Mouse (Mus musculus): ENCODE data around the gene Spon2. TPM values are rescaled to one million over a fixed set of nuclear protein-coding genes. Genes with fewer than 3 reads are reported as not detected.
A peak's percentile ranks its signal among the peaks of the same experiment; 100 is the strongest.

Spon2 gene
- total RNA-seq, 2 experiments from 2014 or later = 3.5 to 12.3 TPM

- peak; percentile 52 for DNase-seq
- intact Hi-C loops (cut with DNase I; ENCODE audit: low total_unique reads) = no loop called here
Measured at GRCm38 (mm10) chr5:33220350-33221044, 2.2 kb upstream of the Spon2 start.

GRCm38 (mm10) chr5:33219831-33220230 is 1.6 kb upstream of the Spon2 start:
- intact Hi-C loops (cut with DNase I; ENCODE audit: low total_unique reads) = no loop called here
- DNase-seq = no peak

- peak; percentile 1 for DNase-seq
- intact Hi-C loops (cut with DNase I; ENCODE audit: low total_unique reads) = no loop called here
Measured at GRCm38 (mm10) chr5:33218746-33219449, 643 bp upstream of the Spon2 start.

GRCm38 (mm10) chr5:33217663-33218062 is 592 bp downstream of the Spon2 start:
- DNase-seq = no peak
- intact Hi-C loops (cut with DNase I; ENCODE audit: low total_unique reads) = no loop called here

- intact Hi-C loops (cut with DNase I; ENCODE audit: low total_unique reads) = no loop called here
- no peak for DNase-seq
Measured at GRCm38 (mm10) chr5:33214723-33215122, 3.5 kb downstream of the Spon2 start.

GRCm38 (mm10) chr5:33211254-33211653 is 7.0 kb downstream of the Spon2 start:
- DNase-seq = no peak
- intact Hi-C loops (cut with DNase I; ENCODE audit: low total_unique reads) = no loop called here

- DNase-seq = no peak
- intact Hi-C loops (cut with DNase I; ENCODE audit: low total_unique reads) = no loop called here
Measured at GRCm38 (mm10) chr5:33210515-33210914, 7.7 kb downstream of the Spon2 start.

GRCm38 (mm10) chr5:33208533-33209245 is 9.6 kb downstream of the Spon2 start:
- intact Hi-C loops (cut with DNase I; ENCODE audit: low total_unique reads) = loop anchor here (10.0 kb wide), 1 partner anchor 176 kb away; no protein-coding TSS in a partner anchor
- no peak for DNase-seq

GRCm38 (mm10) chr5:33207136-33207535 is 11.1 kb downstream of the Spon2 start:
- intact Hi-C loops (cut with DNase I; ENCODE audit: low total_unique reads) = loop anchor here (10.0 kb wide), 1 partner anchor 178 kb away; no protein-coding TSS in a partner anchor
- DNase-seq = no peak

- intact Hi-C loops (cut with DNase I; ENCODE audit: low total_unique reads) = loop anchor here (10.0 kb wide), 1 partner anchor 178 kb away; no protein-coding TSS in a partner anchor
- no peak for DNase-seq
Measured at GRCm38 (mm10) chr5:33206328-33206727, 11.9 kb downstream of the Spon2 start.

- no peak for DNase-seq
- intact Hi-C loops (cut with DNase I; ENCODE audit: low total_unique reads) = loop anchor here (5.0 to 10.0 kb wide), 2 partner anchors 43 to 181 kb away; no protein-coding TSS in a partner anchor
Measured at GRCm38 (mm10) chr5:33204284-33204683, 14.0 kb downstream of the Spon2 start.

- peak; percentile 81 for DNase-seq
- intact Hi-C loops (cut with DNase I; ENCODE audit: low total_unique reads) = loop anchor here (5.0 to 10.0 kb wide), 2 partner anchors 44 to 181 kb away; no protein-coding TSS in a partner anchor
Measured at GRCm38 (mm10) chr5:33203691-33204242, 14.5 kb downstream of the Spon2 start.

GRCm38 (mm10) chr5:33203171-33203565 is 15.1 kb downstream of the Spon2 start:
- intact Hi-C loops (cut with DNase I; ENCODE audit: low total_unique reads) = loop anchor here (5.0 to 10.0 kb wide), 2 partner anchors 44 to 182 kb away; no protein-coding TSS in a partner anchor
- DNase-seq = no peak

GRCm38 (mm10) chr5:33202516-33203170 is 15.6 kb downstream of the Spon2 start:
- intact Hi-C loops (cut with DNase I; ENCODE audit: low total_unique reads) = loop anchor here (5.0 to 10.0 kb wide), 2 partner anchors 45 to 182 kb away; no protein-coding TSS in a partner anchor
- no peak for DNase-seq

GRCm38 (mm10) chr5:33201697-33202096 is 16.6 kb downstream of the Spon2 start:
- intact Hi-C loops (cut with DNase I; ENCODE audit: low total_unique reads) = loop anchor here (5.0 to 10.0 kb wide), 2 partner anchors 46 to 183 kb away; no protein-coding TSS in a partner anchor
- DNase-seq = no peak

GRCm38 (mm10) chr5:33200071-33200470 is 18.2 kb downstream of the Spon2 start:
- no peak for DNase-seq
- intact Hi-C loops (cut with DNase I; ENCODE audit: low total_unique reads) = loop anchor here (5.0 to 10.0 kb wide), 2 partner anchors 47 to 185 kb away; no protein-coding TSS in a partner anchor

GRCm38 (mm10) chr5:33195246-33195852 is 22.9 kb downstream of the Spon2 start:
- DNase-seq = no peak
- intact Hi-C loops (cut with DNase I; ENCODE audit: low total_unique reads) = no loop called here

GRCm38 (mm10) chr5:33193567-33193966 is 24.7 kb downstream of the Spon2 start:
- intact Hi-C loops (cut with DNase I; ENCODE audit: low total_unique reads) = no loop called here
- DNase-seq = no peak
